Mouse (Mus musculus) skeletal muscle tissue, adult 2 months (tissue): ENCODE results near the gene Ssc4d.

Source experiments
- DNase-seq: peaks from one replicate; pipeline ENCODE4 v3.0.0-alpha.2; 2012; ENCODE audit warnings: low read depth, low spot score

The Ssc4d gene

GRCm38 (mm10) chr5:135940587-135940986 is 33.7 kb downstream of the Ssc4d start:
- no peak for DNase-seq

GRCm38 (mm10) chr5:135935641-135936190 is 38.6 kb downstream of the Ssc4d start:
- no peak for DNase-seq

GRCm38 (mm10) chr5:135935176-135935523 is 39.2 kb downstream of the Ssc4d start:
- no peak for DNase-seq

GRCm38 (mm10) chr5:135934481-135935175 is 39.7 kb downstream of the Ssc4d start, which contains the start of gene Ywhag:
Gene Ywhag, minus strand, starts transcription at chr5:135934616.
- peak; percentile 99 for DNase-seq

GRCm38 (mm10) chr5:135933900-135934441 is 40.4 kb downstream of the Ssc4d start:
- DNase-seq = no peak

- DNase-seq = no peak
Measured at GRCm38 (mm10) chr5:135933222-135933899, 41.0 kb downstream of the Ssc4d start.

- no peak for DNase-seq
Measured at GRCm38 (mm10) chr5:135932359-135932758, 42.0 kb downstream of the Ssc4d start.

GRCm38 (mm10) chr5:135931526-135931925 is 42.8 kb downstream of the Ssc4d start:
- DNase-seq = no peak

- DNase-seq = no peak
Measured at GRCm38 (mm10) chr5:135929685-135930424, 44.5 kb downstream of the Ssc4d start.

- DNase-seq = no peak
Measured at GRCm38 (mm10) chr5:135923901-135924300, 50.4 kb downstream of the Ssc4d start.

- no peak for DNase-seq
Measured at GRCm38 (mm10) chr5:135919902-135920301, 54.4 kb downstream of the Ssc4d start.

- no peak for DNase-seq
Measured at GRCm38 (mm10) chr5:135918593-135918992, 55.7 kb downstream of the Ssc4d start.

- peak; percentile 70 for DNase-seq
Measured at GRCm38 (mm10) chr5:135918059-135918437, 56.3 kb downstream of the Ssc4d start.

GRCm38 (mm10) chr5:135917327-135918058 is 56.8 kb downstream of the Ssc4d start:
- DNase-seq = no peak

GRCm38 (mm10) chr5:135916601-135917000 is 57.7 kb downstream of the Ssc4d start:
- DNase-seq = peak; percentile 55

- no peak for DNase-seq
Measured at GRCm38 (mm10) chr5:135916051-135916565, 58.2 kb downstream of the Ssc4d start.

GRCm38 (mm10) chr5:135914156-135914555 is 60.2 kb downstream of the Ssc4d start:
- DNase-seq = peak; percentile 96

GRCm38 (mm10) chr5:135913201-135913600 is 61.1 kb downstream of the Ssc4d start:
- DNase-seq = no peak

GRCm38 (mm10) chr5:135911633-135912220 is 62.6 kb downstream of the Ssc4d start:
- DNase-seq = no peak

GRCm38 (mm10) chr5:135910813-135911212 is 63.5 kb downstream of the Ssc4d start:
- no peak for DNase-seq
